Mouse (Mus musculus): ENCODE measurements at regions not wholly inside any gene's neighbourhood (a gene's known extent, or its start where the extent isn't known, plus 50 kb on each side); places are given as distances from the start of the nearest gene placed in this dataset.

GRCm38 (mm10) chrX:99328576-99328975 is 142.5 kb downstream of the Pja1 start:
- TF ChIP-seq CTCF (IDR thresholded peaks at IDR 0.05; ENCODE audit: low read depth), result no peak
- TF ChIP-seq EP300 (optimal IDR thresholded peaks at IDR 0.05), result no peak
